Mouse (Mus musculus) adrenal gland, adult 18-20 months (tissue): ENCODE results near the gene Sptb. TPM values are rescaled to one million over a fixed set of nuclear protein-coding genes. Genes with fewer than 3 reads are reported as not detected.

Source experiments
- DNase-seq, 2 experiments: peaks; one replicate each; pipeline ENCODE4 v3.0.0; 2021 to 2022; ENCODE audit warnings: low spot score in 2 of 2
- total RNA-seq, 2 experiments: library from RNA; stranded (reverse); gene quantifications; 1 replicate in 1 of 2; 2 replicates in 1 of 2; pipeline ENCODE4 v1.2.3; 2021

The Sptb gene
- total RNA-seq, 2 experiments from 2014 or later: 9.8 to 51.4 TPM

DNA sequence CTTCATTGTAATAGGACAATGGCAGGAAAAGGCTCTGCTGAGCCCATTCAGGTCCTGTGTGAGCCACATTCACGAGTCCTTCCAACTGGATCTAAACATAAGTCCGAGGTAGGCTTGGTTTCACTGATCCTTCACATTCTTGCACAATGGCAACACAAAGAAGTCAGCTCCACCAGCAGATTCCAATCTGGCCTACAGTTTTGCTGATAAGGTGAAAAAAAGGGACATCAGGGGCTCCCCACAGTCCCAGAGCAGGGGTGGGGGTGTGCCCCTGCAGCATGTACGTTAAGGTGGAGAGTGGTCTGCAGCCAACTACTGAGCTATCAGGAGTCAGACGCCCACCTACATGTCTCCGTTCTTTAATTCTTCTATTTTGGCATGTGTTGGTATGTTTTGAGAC, 35.0 kb downstream of the Sptb start:
- DNase-seq: no peak

DNA sequence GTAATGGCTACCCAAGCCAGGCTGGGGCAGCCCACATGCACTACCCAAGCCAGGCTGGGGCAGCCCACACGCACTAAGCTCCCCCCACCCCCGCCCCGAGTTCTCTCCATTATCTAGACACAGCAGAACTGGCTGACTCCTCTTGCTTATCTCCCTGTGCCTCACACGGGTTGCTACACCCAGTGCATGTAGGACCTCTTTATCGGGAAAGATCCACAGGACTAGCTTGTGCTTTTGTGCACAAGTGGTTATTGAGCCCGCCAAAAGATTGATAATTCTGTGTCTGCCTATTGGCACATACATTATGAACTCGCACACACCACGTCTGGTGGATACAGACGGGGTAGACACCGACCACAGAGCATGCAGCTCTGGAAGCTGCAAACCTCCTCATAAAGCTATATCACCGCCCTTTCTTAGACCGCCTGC, 36.5 kb downstream of the Sptb start:
- DNase-seq: no peak

DNA sequence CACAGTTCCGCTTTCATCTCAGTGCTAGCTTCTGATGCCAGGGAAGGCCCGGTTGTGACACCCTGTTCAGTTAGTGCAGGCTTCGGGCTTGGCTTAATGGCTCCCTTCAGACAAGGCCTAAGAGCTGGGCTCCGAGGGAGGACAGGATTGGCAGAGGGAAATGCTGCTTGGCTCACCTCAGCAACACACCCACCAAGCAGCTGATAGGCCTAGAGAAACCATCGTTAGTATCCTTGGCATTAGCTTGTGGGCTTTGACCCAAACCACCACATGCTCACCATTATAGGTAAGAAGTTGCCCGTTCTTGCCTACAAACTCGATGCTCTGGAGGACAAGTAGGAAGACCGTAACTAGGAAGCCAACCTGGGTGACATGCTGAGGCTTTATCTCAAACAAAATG, 38.3 kb downstream of the Sptb start:
- DNase-seq: no peak

- DNase-seq: no peak
Measured at GRCm38 (mm10) chr12:76670533-76671086, 39.7 kb downstream of the Sptb start.

DNA sequence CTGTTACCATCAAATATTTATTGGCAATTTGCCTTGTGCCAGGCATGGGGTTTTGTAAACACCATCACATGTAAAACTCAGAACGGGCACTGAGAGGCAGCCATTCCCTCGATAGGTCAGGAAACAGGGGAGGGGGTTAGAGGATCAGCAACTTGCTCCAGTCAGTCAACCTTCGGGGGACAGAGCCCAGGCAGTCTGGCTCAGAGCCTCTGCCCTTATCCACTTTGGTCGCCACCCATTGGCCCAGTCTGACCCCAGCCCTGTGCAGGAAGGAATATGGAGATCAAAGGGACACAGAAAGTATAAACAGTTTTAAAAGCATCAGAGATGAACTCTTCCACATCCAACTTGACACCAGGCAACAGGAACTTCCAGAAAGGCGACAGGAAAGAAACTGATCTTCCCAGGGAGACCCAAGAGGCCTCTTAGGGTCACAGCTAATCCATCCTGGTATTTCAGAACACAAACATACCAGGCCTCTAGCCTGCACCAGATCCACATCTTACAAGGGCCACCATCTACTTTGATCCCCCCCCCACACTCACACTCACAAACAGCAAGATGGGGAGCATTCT, 40.3 kb downstream of the Sptb start:
- DNase-seq: no peak

- DNase-seq: no peak
Measured at GRCm38 (mm10) chr12:76668654-76669419, 41.5 kb downstream of the Sptb start.

DNA sequence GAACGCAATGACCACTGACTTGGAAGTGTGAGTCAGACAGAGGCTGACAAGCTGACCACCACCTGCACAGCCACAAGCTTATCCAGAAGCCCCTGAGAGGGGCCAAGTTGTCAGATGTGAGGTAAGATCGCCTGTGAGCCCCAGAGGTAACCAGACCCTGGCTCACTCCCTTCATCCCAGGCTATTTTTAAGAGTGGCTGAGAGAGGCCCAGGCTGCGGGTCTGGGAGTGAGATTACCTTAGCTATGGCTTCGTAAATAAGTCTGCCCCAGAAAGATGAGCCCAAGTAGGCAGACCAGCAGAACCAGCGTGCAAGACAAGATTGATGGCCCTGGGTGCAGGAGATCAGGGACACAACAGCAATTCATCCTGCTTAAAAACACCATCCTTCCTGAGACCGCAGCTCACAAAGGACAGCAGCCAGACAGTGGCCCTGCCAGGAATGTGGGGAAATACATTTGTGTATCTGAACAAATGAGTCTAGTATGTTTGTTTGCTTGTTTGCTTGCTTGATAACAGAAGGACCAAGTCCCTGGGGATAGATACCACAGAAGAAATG, 58.5 kb downstream of the Sptb start:
- DNase-seq: peak in 1 of 2 experiments; percentile 46

DNA sequence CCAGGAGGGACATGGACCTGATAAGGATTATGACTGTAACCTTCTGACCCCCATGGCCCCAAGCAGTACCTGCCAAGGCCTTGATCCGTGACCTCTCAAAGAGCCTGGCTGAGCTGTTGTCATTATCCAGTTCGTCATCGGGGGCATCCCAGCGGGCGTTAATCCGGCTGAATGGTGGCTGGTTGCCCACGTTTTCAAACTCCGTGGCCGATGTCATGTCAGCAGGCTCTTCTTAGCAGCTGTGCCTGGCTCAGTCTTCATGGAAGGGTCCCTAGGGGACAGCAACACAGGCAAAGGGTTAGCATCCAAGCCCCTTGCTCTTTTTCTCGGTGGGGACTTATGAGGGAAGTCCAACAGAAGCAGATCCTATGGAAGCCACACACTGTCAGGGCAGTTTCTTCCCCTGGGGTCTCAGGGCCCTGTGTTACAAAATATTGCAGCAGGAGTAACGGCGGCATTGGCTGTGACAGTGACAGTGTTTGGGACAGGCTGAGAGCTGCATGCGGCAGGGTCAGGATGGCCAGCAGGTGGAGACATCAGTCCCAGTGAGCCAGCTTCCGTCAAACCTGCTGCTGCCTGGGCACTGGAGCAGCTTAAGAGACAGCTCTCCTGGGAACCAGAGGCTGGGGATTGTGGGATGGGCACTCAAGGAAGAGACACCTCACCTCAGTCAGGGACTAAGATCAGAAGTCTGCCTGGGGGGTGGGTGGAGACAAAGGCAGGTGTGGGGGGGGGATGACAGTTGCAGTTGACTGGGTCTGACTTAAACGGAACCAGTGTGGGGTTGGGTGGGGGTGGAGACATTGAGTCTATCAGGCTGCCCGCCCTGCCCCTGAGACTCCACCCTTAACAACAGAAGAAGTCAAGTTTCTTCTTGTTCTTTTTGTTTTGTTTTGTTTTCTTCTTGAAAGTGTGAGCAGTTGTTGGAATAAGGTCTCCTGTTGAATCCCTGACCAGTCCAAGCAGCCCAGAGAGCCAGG, 60.3 kb downstream of the Sptb start:
- peak; percentile 60 to 63 for DNase-seq

- no peak for DNase-seq
Measured at GRCm38 (mm10) chr12:76645222-76646110, 64.9 kb downstream of the Sptb start.

GRCm38 (mm10) chr12:76643679-76644078, 66.7 kb downstream of the Sptb start:
- DNase-seq: no peak

- peak in 1 of 2 experiments; percentile 42 for DNase-seq
Measured at GRCm38 (mm10) chr12:76642616-76643015, 67.7 kb downstream of the Sptb start.

DNA sequence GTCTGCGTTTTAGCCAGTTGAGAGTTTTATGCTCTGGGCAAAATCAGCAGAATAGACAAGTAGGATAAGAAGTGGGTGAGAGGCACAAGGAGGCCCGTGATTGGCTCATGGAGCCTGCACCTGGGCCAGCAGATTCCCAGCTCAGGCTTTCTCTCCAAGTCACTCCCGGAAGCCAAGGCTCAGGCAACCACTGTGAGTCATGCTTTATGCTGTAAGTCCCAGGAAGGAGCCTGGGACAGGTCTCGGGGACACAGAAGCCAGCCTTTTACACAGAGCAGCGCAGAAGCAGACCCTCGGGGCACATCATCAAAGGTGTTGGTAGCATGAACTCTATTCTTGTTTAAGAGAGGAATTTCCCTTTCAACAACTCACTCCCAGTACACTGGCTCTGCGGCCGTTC, 69.7 kb downstream of the Sptb start:
- no peak for DNase-seq

GRCm38 (mm10) chr12:76634899-76635693, 75.3 kb downstream of the Sptb start:
- no peak for DNase-seq

DNA sequence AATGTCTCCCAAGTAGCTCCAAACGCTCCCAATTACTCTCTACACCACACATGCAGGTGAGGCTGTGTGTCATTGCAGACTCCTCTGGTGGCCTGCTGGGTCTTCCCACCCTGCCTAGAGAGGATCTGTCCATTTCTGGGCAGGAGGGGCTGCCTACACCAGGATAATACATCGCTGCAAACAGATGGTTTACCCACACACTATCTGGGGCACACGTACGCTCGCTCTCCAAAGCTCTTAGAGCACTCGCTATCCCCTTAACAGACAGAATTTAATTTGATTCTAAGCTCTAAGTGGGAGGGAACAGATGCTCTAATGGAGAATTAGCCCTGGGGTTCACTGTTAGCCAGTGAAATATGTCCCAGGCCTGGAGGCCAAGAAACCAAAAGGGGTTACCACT, 87.0 kb downstream of the Sptb start:
- no peak for DNase-seq

- no peak for DNase-seq
Measured at GRCm38 (mm10) chr12:76619847-76620246, 90.5 kb downstream of the Sptb start.

DNA sequence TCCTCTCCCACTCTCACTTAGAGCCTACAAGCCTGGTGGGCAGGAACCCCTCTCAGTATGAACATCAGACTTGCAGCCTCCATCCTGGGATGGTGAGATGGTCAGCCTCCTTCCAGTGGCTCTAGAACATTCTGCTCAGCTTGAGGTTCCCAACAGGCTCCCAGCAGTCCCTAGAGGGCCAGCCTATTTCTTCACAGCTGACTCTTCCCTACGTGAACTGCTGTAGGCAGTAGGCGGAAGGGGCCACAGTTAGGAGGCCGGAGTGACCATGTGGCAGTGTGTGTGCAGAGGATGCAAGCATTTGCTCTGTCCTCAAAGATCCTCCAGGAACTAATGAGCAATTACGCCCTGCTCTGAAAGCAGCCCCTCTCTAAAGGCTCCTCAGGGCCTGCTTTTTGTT, 92.2 kb downstream of the Sptb start:
- DNase-seq: no peak

DNA sequence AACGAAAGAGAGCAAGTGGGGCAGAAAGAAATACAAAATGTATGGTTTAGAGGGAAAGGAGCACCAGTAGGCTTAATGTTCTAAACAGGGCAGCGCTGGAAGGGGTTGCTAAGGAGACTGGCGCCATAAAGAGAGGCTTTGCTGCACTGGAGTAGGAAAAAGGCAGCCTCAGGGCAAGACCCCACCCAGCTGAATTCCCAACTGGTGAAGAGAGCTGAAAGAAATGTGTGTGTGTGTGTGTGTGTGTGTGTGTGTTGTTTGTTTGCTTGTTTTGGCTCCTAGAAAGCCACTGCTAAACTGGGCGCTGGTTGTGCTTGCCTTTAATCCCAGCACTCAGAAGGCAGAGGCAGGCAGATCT, 94.8 kb downstream of the Sptb start:
- DNase-seq: no peak

- DNase-seq: no peak
Measured at GRCm38 (mm10) chr12:76614868-76615579, 95.3 kb downstream of the Sptb start.

- peak in 1 of 2 experiments; percentile 42 for DNase-seq
Measured at GRCm38 (mm10) chr12:76612621-76613020, 97.7 kb downstream of the Sptb start.
